Mouse (Mus musculus): ENCODE data around the gene Utf1. TPM values are rescaled to one million over a fixed set of nuclear protein-coding genes. Genes with fewer than 3 reads are reported as not detected.

Gene Utf1
- polyA plus RNA-seq, 1 experiment from 2014 or later: 0.20 TPM

- WGBS: 62% methylated on average over 3 of the region's 3 CpGs
Measured at GRCm38 (mm10) chr7:139980778-139981177, 37.2 kb downstream of the Utf1 start.

GRCm38 (mm10) chr7:139982058-139982457 lies 38.5 kb downstream of the Utf1 start:
- H3K27ac ChIP-seq (replicated peaks): no peak overlapping the region
- H3K4me3 ChIP-seq: no peak overlapping the region
- H3K27me3 ChIP-seq (replicated peaks; ENCODE audit: low read depth, poor library complexity, severe bottlenecking): peaks cover 7% of the 10 kb centered on the region
- H3K4me1 ChIP-seq: peaks cover 15% of the 10 kb centered on the region
- H3K9me3 ChIP-seq: no peaks in the 10 kb centered on the region
- DNase-seq (ENCODE audit: low spot score): no peak
- 83% methylated on average over 11 of the region's 11 CpGs for WGBS
- H3K36me3 ChIP-seq (replicated peaks): peaks cover 9% of the 10 kb centered on the region

More at GRCm38 (mm10) chr7:139980778-139981177, 37.2 kb downstream of the Utf1 start:
- Histone ChIP-seq H3K36me3 (replicated peaks) (peaks cover 9% of the 10 kb centered on the region), H3K27me3 (replicated peaks; ENCODE audit: low read depth, poor library complexity, severe bottlenecking) (peaks cover 7% of the 10 kb centered on the region), H3K4me3 (no peak overlapping the region), H3K9me3 (no peaks in the 10 kb centered on the region), H3K27ac (replicated peaks) (no peak overlapping the region), H3K4me1 (peaks cover 17% of the 10 kb centered on the region)
- no peak for DNase-seq (ENCODE audit: low spot score)

DNA sequence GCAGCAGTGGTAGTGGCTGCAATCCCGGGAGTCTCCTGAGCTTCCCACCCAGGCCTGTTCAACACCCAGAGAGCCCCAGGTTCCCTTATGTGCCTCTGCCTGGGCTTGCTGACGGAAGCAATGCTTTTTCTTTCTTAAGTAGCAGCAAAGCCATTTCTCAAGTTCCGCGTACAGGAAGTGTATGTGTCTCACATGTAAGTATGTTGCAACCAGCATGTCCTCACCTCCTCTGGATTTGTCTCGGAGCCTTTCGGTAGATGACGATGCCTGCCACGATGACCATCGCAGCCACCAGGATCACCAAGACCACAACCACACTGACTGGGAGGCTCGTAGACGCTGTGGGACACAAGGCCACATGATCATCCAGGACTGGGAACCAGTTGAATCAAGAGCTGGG lies 40.9 kb downstream of the Utf1 start:
- no peak overlapping the region for H3K27ac ChIP-seq (replicated peaks)
- H3K4me1 ChIP-seq: no peaks in the 10 kb centered on the region
- peaks cover 9% of the 10 kb centered on the region for H3K36me3 ChIP-seq (replicated peaks)
- WGBS: 93% methylated on average over 11 of the region's 11 CpGs
- H3K4me3 ChIP-seq: no peak overlapping the region
- H3K27me3 ChIP-seq (replicated peaks; ENCODE audit: low read depth, poor library complexity, severe bottlenecking): peaks cover 7% of the 10 kb centered on the region
- no peak for DNase-seq (ENCODE audit: low spot score)
- no peaks in the 10 kb centered on the region for H3K9me3 ChIP-seq

- Histone ChIP-seq H3K9me3 (no peaks in the 10 kb centered on the region), H3K4me3 (no peak overlapping the region), H3K27ac (replicated peaks) (no peak overlapping the region), H3K27me3 (replicated peaks; ENCODE audit: low read depth, poor library complexity, severe bottlenecking) (no peaks in the 10 kb centered on the region), H3K4me1 (no peaks in the 10 kb centered on the region), H3K36me3 (replicated peaks) (peaks cover 9% of the 10 kb centered on the region)
- DNase-seq (ENCODE audit: low spot score): no peak
- WGBS: 91% methylated on average over 9 of the region's 9 CpGs
Measured at GRCm38 (mm10) chr7:139988272-139988671, 44.7 kb downstream of the Utf1 start.

DNA sequence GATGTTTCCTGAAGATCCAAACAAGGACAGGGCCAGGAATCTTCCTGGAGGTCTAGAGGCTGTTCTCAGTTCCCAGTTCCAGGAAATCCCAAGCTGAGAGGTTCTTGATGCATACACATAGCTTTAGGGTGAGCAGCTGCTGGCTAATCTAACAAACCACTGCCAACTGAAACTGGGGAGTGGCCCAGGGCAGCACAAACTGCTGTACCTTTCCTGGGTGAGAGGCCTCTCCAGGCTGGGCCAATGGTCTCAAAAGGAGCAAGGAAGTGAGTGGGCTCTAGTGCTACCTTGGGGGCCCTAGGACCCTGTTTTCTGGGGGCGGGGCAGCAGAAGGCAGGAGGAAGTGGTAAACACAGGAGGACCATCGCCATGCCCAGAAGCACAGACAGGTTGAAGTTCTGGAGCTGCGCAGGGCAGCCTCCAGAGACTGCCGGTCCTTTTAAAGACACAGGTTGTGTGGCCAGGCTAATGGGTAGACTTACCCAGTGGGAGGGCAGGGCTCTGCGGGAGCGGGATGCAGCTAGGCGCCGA lies 47.3 kb downstream of the Utf1 start:
- no peak for DNase-seq (ENCODE audit: low spot score)
- WGBS: 71% methylated on average over 8 of the region's 8 CpGs

GRCm38 (mm10) chr7:139992406-139992805 lies 48.8 kb downstream of the Utf1 start, which contains the start of gene Adam8:
Gene Adam8, minus strand, starts transcription at chr7:139992562.
- H3K4me1 ChIP-seq: no peaks in the 10 kb centered on the region
- H3K36me3 ChIP-seq (replicated peaks): peaks cover 41% of the 10 kb centered on the region
- no peaks in the 10 kb centered on the region for H3K27me3 ChIP-seq (replicated peaks; ENCODE audit: low read depth, poor library complexity, severe bottlenecking)
- 25% methylated on average over 7 of the region's 7 CpGs for WGBS
- no peaks in the 10 kb centered on the region for H3K9me3 ChIP-seq
- peak; percentile 35 for DNase-seq (ENCODE audit: low spot score)
- H3K4me3 ChIP-seq: no peak within 1 kb of the TSS
- no peak within 1 kb of the TSS for H3K27ac ChIP-seq (replicated peaks)

More for the DNA sequence above, 47.3 kb downstream of the Utf1 start:
- Histone ChIP-seq H3K36me3 (replicated peaks) (peaks cover 26% of the 10 kb centered on the region), H3K27me3 (replicated peaks; ENCODE audit: low read depth, poor library complexity, severe bottlenecking) (no peaks in the 10 kb centered on the region), H3K4me1 (no peaks in the 10 kb centered on the region), H3K4me3 (no peak overlapping the region), H3K27ac (replicated peaks) (no peak overlapping the region), H3K9me3 (no peaks in the 10 kb centered on the region)

DNA sequence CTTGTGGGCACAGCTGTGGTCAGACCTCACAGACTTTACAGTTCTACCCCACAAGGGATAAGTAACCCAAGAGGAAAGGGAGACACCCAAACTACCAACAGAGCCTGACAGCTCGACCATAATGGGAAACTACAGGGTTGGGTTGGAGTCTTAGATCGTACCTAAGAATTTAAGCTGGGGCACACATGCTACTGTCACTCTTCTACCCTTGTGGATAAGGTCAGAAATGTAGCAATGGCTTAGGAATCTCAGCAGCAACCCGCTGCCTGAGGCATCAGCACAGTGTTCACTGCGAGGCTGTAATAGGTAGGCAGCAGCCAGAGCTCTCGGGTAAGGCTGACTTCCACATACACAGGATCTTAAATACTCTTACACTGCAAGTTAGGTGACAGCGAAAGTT lies 49.9 kb downstream of the Utf1 start:
- no peak for DNase-seq (ENCODE audit: low spot score)
- 88% methylated on average over 6 of the region's 6 CpGs for WGBS
- Histone ChIP-seq H3K4me1 (no peaks in the 10 kb centered on the region), H3K4me3 (no peak overlapping the region), H3K27me3 (replicated peaks; ENCODE audit: low read depth, poor library complexity, severe bottlenecking) (no peaks in the 10 kb centered on the region), H3K36me3 (replicated peaks) (peaks cover 52% of the 10 kb centered on the region), H3K9me3 (no peaks in the 10 kb centered on the region), H3K27ac (replicated peaks) (no peak overlapping the region)

- Histone ChIP-seq H3K36me3 (replicated peaks) (peaks cover 59% of the 10 kb centered on the region), H3K4me1 (no peaks in the 10 kb centered on the region), H3K4me3 (no peak overlapping the region), H3K9me3 (no peaks in the 10 kb centered on the region), H3K27ac (replicated peaks) (no peak overlapping the region), H3K27me3 (replicated peaks; ENCODE audit: low read depth, poor library complexity, severe bottlenecking) (no peaks in the 10 kb centered on the region)
- DNase-seq (ENCODE audit: low spot score): no peak
- WGBS: 77% methylated on average over 4 of the region's 4 CpGs
Measured at GRCm38 (mm10) chr7:139994202-139994601, 50.6 kb downstream of the Utf1 start.

DNA sequence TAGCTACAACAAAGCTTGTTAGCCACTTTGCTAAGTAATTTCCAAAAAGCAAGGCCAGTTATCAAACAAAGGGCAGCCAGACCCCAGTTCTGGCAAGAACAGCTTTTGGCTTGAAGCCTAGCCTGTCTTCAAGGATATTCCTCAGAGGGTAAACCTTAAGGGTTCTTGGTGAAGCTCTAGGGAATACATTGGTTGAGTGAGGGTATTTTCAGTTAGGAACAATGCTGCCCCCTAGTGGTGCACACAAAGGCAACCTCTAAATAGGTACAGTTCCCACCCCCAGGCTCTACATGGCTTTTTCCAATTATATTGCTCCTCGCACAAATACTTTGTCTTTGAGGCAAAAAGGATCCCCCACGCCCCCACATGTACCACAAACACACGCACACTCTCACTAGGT lies 51.1 kb downstream of the Utf1 start:
- DNase-seq (ENCODE audit: low spot score): peak; percentile 65
- peaks cover 64% of the 10 kb centered on the region for H3K36me3 ChIP-seq (replicated peaks)

More for the DNA sequence above, 51.1 kb downstream of the Utf1 start:
- H3K27ac ChIP-seq (replicated peaks): no peak overlapping the region
- no peaks in the 10 kb centered on the region for H3K9me3 ChIP-seq
- H3K27me3 ChIP-seq (replicated peaks; ENCODE audit: low read depth, poor library complexity, severe bottlenecking): no peaks in the 10 kb centered on the region
- 33% methylated on average over 3 of the region's 3 CpGs for WGBS
- no peak overlapping the region for H3K4me3 ChIP-seq
- H3K4me1 ChIP-seq: no peaks in the 10 kb centered on the region

MicroRNAs within 50 kb of the gene (microRNA counts, 519-probe panel; counts per million panel counts)
- microRNA mmu-miR-202-3p (2,425 counts per million, percentile 65 among the panel's probes with 10 or more counts), microRNA mmu-miR-202-5p (188 counts per million, percentile 57 among the panel's probes with 10 or more counts)

Small RNA genes lying within 50 kb of the gene (microRNA-seq; reads per million reads assigned to microRNA genes)
- gene Mir202: not detected
- not detected for gene Mir7062
- gene mmu-mir-7686: not detected

Other genes starting within 250 kb of the Utf1 start
- gene Adgra1, start 109.6 kb upstream of the Utf1 start, polyA plus RNA-seq (2016; fragmentation: Nextera tagmentation; extraction: Ambion mirVana): 1.00 and 2.5 TPM in 2 replicates
- 0.11 and 0.40 TPM in 2 replicates for gene Kndc1, start 49.1 kb upstream of the Utf1 start, polyA plus RNA-seq (2016; fragmentation: Nextera tagmentation; extraction: Ambion mirVana)
- gene 6430531B16Rik, start 35.0 kb downstream of the Utf1 start, polyA plus RNA-seq (2016; fragmentation: Nextera tagmentation; extraction: Ambion mirVana): 0.92 and 1.3 TPM in 2 replicates
- 1.7 and 2.3 TPM in 2 replicates for gene Adam8, start 48.8 kb downstream of the Utf1 start, polyA plus RNA-seq (2016; fragmentation: Nextera tagmentation; extraction: Ambion mirVana)
- 39.2 and 42.7 TPM in 2 replicates for gene Zfp511, start 92.6 kb downstream of the Utf1 start, polyA plus RNA-seq (2016; fragmentation: Nextera tagmentation; extraction: Ambion mirVana)
- 80.2 and 80.8 TPM in 2 replicates for gene Tubgcp2, start 92.9 kb downstream of the Utf1 start, polyA plus RNA-seq (2016; fragmentation: Nextera tagmentation; extraction: Ambion mirVana)
- 2.6 and 9.9 TPM in 2 replicates for gene Msx3, start 105.3 kb downstream of the Utf1 start, polyA plus RNA-seq (2016; fragmentation: Nextera tagmentation; extraction: Ambion mirVana)
- gene Caly, start 138.8 kb downstream of the Utf1 start, polyA plus RNA-seq (2016; fragmentation: Nextera tagmentation; extraction: Ambion mirVana): 0.98 and 1.4 TPM in 2 replicates
- gene Prap1, start 149.6 kb downstream of the Utf1 start, polyA plus RNA-seq (2016; fragmentation: Nextera tagmentation; extraction: Ambion mirVana): not detected in 2 replicates
- 12.4 and 15.9 TPM in 2 replicates for gene Fuom, start 158.7 kb downstream of the Utf1 start, polyA plus RNA-seq (2016; fragmentation: Nextera tagmentation; extraction: Ambion mirVana)
- 18.6 and 21.3 TPM in 2 replicates for gene Paox, start 172.0 kb downstream of the Utf1 start, polyA plus RNA-seq (2016; fragmentation: Nextera tagmentation; extraction: Ambion mirVana)
- gene Echs1, start 172.7 kb downstream of the Utf1 start, polyA plus RNA-seq (2016; fragmentation: Nextera tagmentation; extraction: Ambion mirVana): 174 and 178 TPM in 2 replicates
- gene Mtg1, start 193.8 kb downstream of the Utf1 start, polyA plus RNA-seq (2016; fragmentation: Nextera tagmentation; extraction: Ambion mirVana): 25.3 and 31.3 TPM in 2 replicates
- 0.15 and 0.67 TPM in 2 replicates for gene Sprn, start 211.1 kb downstream of the Utf1 start, polyA plus RNA-seq (2016; fragmentation: Nextera tagmentation; extraction: Ambion mirVana)
- gene Olfr522, start 221.0 kb downstream of the Utf1 start, polyA plus RNA-seq (2016; fragmentation: Nextera tagmentation; extraction: Ambion mirVana): not detected in 2 replicates
- not detected in 2 replicates for gene Olfr523, start 229.4 kb downstream of the Utf1 start, polyA plus RNA-seq (2016; fragmentation: Nextera tagmentation; extraction: Ambion mirVana)